Mouse (Mus musculus) urinary bladder, postnatal 10 days (tissue): ENCODE measurements around the gene Ddx54.

Source experiments
- DNase-seq: peaks from one replicate; pipeline ENCODE4 v3.0.0; 2022; ENCODE audit warnings: low spot score

Gene Ddx54

DNA sequence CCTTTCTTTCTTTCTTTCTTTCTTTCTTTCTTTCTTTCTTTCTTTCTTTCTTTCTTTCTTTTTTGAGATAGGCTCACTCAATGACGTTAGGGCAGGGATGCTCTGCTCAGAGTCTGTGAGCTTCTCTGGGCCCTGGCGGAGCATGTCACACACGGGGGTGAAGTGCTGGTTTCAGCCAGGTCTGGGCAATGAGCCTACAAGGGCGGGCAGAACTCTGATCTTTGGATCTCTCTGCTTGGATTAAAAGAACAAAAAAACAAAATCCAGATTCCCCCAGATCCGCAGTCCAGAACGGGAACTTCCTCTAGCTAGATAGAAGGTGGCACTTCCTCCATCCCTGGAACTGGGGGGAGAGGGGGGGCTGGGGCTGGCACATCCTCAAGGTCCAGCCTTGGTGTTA, 33.3 kb downstream of the Ddx54 start:
- DNase-seq: no peak

DNA sequence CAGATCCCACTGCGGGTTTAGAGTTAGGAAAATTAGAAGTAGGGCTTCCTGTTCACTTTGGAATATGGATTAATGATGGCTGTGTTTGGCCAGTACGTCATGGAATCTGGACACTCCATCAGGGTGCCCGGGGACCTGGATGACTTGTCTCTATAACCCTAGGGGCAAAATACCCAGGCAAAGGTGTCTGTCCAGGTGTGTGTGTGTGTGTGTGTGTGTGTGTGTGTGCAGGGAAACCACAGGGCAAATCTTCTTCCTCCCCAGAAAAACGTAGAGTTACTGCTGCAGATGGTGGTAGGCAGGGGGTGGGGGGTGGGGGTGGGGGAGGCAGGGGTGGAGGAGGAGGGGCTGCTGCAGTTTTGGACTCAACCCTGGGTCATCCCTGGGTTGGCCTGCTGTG, 34.8 kb downstream of the Ddx54 start:
- no peak for DNase-seq

DNA sequence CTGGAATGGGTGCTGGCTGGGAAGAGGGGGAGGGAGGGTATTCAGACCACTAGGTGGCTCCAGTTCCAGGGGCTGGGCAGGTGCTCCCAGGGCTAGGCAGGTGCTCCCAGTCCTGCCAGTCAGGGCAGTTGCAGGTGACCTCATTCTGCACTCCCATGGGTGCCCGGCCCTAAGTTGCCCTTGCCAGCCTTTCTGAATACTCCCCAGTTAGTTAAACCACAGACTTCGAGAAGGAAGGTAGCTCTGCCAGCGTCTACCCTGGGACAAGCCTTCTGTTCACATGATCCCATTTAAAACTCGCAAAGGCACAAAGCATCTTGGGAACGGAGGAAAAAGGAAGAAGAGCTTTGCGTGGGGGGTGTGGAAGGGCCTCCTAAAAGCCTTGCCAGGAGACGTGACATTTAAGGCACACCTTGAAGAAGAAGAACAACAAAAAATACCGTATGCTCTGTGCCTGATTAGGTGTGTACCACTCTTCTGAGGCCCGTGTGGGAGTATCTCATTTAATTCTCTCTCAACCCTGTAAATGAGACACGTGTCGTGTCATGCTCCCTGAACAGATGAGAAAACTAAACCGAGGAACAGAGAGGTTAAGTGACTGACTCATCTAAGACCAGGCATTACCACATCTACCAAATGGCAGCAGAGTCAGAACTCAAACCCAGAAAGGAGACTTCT, 35.4 kb downstream of the Ddx54 start:
- DNase-seq: no peak

DNA sequence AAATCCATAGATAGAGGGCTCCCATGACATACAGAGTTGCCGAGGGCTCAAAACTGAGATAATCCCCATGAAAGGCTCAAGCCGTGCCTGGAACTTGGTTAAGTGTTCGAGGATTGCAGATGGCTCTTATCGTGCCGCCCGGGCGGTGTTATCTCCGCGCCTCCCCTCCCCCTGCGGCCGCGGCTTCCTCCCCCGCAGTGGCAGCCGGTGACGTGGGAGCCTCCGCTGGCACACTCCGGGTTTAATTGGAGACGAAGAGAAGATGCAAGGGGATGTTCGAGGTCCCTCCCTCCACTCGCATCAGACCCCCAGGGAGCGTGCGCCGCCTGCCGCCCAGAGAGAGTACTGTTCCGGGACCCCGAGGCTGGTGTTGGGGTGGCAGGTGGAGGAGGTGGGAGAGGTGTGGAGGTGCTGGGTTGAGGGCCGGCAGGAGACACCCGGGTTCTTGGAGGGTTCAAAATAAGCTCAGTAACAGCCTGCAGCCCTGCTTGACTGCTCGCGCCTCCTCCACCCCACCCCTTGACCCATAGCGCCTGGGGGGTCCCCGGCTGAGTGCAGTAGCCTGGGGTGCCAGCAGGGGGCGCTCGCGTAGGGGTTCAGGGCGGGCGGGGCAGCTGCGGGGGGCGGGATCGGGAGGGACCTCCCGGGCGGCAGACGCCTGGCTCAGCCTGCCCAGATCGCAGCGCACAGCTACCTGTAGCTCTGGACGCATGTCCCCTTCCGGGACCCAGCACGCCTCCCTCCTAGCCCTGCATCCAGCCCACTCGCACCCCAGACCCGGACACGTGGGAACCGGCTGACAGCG, 36.2 kb downstream of the Ddx54 start, which contains the start of gene Rasal1:
Gene Rasal1, plus strand, starts transcription at position 244 of the 805 bp plus-strand sequence.
- no peak for DNase-seq

DNA sequence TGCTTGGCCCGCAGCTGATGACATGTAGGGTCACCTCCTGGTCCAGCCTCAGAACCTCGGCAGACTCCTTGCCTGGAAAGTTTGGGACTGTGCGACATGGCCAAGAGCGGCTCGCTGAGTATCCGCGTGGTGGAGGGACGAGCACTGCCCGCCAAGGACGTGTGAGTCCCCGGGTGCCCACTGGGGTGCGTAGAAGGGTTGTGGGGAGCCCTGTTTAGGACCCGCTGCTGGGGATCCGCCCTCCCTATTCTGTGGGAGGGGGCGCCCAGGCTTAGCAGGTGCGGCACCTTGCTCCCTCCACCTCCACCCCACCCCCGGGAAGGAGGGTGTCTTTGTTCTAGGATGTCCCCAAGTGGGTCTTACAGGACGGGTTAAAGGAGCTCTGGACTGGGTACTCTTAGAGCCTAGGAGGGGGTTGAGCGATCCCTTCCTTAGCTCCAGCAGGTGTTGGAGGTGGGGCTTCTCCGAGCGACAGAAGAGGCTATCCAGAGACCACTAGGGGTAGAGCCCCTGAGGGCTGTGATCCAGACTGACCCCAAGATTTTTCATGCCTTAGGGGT, 36.9 kb downstream of the Ddx54 start:
- no peak for DNase-seq

DNA sequence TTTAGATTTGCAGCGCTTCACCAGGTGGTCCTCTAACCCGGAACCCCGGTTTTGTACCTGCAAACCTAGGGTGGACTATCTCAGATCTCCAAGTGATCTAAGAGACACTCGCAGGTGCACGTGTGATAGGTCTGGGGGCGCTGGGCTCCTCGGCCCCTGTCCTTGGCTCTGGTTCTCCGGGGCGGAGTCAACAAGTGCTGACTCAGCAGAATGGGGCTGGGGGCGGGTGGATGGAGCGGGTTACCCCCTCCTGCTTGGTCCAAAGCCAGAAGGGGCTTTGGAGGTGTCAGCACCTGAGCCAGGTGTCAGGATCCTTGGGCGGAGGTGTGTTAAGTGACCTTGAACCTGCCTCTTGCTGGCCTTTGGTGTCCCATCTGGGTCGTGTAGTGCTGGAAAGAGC, 37.4 kb downstream of the Ddx54 start:
- no peak for DNase-seq

DNA sequence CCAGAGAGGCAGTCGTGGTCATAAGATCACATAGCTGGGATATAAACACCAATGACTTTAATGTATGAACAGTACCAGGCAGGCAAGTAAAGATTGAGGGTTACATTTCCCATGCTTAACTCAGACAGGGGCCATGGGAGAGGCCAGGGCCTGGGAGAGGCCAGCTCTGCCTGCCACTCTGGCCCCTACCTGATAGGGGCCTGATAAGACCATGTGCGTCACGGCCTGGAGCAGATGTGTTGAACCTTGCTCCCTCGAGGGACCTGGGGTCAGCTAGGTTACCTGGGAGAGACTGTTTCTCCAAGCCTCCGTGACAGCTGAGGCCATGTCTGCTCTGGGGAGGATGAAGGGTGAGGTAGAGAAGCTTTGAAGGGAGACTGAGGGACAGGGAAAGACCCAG, 38.7 kb downstream of the Ddx54 start:
- no peak for DNase-seq

DNA sequence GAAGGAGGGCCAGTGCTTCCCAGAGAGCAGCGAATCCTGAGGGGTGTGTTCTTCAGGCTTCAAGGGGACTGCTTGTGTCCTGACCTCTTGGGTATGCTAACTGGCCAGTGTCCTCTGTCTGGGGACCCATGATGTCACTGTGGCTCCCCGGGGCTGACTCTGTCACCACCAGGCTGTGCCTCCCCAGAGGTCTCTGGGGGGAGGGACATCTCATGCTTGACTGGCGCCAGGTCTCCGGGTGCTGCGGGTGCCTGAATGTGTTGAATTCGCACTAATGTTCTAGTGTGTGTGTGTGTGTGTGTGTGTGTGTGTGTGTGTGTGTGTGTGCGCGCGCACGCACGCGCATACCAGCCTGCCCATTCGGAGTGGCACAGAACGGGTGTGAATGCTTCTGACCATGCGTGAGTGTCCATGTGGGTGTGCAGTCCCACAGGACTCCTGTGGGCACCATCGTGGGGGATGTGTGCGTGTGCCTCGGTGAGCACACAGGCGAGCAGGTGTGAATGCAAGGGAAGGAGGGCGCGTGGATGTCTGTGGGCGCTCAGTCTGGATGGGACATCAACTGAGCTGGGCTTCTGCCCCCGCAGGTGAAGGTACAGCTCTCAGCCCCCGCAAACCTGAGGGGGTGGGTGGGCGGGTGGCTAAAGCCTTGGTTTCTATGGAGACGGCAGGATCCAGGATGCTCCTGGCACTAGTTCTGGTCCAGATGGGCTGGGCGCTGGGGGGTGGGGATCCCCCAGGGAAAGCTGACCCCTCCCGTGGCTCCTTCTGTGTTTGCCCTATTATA, 40.6 kb downstream of the Ddx54 start:
- DNase-seq: no peak

DNA sequence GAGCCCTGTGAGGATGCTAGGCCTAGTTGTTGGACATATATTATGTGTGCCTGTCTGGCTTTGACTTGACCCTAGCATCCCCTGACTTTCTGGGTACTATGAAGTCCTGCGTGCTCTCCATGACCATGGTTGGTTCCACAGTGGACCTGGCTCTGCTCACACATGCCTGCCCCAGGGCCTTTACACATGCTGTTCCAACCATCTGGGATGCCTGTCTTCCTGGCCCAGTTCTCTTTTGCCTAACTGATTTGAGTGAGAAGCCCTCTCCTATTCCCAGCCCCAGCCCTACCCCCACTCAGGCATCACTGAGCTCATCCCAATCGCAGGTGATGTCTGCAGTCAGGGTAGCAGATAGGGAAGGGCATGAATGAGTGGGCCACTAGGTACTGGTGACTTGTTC, 41.3 kb downstream of the Ddx54 start:
- DNase-seq: no peak

DNA sequence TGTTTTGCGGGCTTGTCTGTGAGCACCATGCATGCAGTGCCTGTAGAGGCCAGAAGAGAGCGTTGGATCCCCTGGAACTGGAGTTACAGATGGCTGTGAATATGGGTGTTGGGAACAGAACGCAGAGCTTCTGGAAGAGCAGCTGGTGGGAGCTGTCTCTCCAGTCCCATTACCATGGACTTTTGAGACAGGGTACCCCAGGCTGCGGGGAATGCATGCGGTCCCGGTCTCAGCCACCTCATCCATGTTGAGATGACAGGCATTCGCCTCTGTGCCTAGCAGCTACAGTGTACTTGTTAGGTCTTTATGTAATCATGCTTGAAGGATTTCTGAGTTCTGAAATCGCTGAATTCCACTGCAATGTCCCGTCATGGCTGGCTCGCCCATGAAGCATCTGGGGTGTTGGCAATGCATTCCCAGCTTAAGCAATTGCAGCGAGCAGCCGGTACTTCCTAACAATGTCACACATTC, 43.8 kb downstream of the Ddx54 start:
- no peak for DNase-seq

DNA sequence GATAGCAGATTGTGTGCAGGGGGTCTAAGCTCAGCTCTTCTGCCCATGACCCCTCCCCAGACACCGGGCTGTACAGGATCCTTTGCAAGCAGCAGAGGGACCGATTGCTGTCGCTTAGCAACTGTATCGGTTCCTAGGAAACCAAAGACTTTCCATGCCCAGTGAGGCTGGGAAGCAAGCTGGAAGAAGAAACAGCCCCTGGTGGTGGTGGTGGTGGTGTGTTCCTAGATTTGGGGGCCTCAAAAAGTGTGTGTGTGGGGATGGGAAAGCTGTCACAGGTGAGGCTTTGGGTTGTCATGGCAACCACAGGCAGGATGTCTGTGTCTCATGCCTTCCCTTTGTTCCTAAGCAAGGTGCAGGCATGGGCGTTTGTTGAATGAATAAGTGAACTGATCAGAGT, 48.3 kb downstream of the Ddx54 start:
- no peak for DNase-seq

DNA sequence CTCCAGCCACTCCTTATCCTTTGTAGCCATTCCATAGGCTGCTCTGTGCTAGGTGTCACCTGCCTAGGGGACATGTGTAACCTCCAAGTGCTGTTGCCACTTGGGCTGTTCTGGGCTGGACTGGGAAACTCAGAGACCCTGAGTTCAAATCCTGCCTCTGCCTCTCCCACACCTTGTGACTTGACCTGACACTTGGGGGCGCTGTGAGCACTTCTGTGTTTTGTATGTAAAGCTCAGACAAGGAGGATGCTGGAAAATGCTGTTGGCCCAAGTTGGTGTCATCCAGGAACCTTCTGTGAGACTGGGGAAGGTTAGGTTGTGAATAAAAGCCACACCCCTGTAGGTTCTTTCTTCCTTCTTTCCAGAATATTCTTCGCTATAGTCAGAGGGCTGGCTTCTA, 52.3 kb downstream of the Ddx54 start:
- DNase-seq: no peak

DNA sequence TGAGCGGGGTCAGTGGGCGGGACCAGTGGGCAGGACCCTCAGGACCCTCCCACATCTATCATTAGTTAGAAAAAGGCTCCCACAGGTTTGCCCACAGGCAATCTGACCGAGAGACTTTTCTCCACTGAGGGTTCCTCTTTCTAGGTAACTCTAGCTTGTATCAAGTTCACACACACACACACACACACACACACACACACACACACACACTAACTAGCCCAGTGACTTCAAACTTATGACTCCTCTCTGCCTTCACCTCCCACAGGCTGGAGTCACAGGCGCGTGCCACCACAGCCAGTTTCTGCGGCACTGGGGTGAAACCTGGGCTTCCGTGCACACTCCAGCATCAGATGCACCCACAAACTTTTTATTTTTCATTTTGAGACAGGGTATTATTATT, 56.2 kb downstream of the Ddx54 start:
- no peak for DNase-seq

DNA sequence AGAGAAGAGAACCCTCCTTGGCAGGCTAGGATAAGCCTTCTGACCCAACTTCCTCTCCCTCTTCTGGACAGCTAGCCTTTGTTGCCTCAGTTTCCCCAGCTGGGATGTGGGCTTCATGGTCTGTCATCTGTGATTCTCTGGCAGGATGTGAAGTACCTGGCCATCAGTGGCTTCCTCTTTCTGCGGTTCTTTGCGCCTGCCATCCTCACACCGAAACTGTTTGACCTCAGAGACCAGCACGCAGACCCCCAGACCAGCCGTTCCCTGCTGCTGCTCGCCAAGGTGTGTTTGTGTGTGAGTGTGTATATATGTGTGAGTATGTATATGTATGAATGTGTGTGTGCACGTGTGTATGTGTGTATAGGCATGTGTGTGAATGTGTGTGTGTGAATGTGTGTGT, 57.6 kb downstream of the Ddx54 start:
- no peak for DNase-seq

DNA sequence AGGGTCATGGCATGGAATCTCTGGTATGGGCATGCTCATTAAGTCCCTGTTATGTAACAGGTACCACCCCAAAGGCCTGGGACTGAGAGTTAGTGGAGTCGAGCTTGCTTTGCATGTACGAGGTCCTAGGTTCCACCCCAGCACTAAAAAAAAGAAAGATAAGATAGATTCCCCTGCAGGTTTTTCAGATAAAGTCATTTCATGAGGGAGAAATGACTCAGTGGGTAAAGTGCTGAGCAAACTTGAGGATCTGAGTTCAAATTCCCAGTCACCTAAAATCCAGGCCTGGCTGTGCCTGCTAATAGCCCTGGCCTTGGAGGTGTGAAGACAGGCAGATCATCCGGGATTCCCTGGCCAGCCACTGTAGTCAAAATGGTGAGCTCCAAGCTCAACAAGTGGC, 59.3 kb downstream of the Ddx54 start:
- DNase-seq: no peak

DNA sequence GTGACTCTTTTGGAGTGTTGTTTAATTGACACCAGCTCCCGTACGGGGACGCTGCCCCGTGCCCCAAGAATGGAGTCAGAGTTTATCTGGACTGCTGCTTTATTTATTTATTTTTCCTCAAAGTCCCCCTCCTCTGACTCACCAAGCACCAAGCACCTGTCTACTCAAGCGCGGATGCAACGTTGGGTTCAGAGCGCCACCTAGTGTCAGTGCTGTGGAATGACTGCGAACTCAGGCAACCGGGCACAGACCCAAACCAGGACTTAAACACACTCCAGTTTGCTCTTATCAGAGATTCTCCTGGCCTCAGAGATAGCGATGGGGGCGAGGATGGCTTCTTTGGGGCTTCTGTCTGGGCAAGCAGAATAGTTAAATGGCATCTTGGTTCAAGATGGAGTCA, 61.1 kb downstream of the Ddx54 start:
- no peak for DNase-seq

DNA sequence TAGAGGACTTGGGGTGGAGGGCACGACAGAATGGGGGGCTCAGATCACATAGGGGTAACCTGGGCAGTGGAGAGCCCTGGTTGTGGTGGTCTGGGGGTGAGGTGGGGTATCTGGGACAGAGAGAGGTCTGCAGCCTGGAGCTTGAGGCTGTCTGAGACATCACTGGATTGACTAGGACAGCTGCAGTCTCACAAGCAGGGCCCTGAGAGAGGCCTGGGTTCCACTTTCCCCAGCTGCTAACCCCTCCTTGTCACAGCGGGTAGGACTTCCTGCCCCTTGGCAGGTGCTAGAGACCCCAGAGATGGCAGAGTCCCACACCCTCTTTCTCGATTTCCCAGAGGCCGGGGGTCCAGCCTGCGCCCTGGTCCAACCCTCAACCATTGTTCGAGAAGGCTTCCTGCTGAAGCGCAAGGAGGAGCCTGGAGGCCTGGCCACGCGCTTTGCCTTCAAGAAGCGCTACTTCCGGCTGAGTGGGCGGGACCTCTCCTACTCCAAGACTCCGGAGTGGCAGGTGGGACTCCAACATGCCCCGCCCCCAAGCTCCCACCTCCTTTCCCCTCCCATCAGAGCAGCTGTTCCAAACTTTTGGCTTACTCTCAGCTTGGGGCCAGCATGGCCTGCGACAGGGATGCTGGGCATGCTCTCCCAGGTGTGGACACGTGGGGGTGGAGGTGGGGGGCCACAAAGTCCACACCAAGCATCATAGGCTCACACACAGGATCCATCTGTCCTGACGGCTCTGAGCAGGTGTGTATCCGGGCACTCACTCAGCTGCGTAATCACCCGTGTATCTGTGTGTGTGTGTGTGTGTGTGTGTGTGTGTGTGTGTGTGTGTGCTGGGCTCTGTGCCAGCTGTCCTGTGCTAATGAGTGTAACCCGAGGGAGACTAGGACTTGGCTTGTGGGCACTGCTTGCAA, 61.9 kb downstream of the Ddx54 start:
- no peak for DNase-seq

DNA sequence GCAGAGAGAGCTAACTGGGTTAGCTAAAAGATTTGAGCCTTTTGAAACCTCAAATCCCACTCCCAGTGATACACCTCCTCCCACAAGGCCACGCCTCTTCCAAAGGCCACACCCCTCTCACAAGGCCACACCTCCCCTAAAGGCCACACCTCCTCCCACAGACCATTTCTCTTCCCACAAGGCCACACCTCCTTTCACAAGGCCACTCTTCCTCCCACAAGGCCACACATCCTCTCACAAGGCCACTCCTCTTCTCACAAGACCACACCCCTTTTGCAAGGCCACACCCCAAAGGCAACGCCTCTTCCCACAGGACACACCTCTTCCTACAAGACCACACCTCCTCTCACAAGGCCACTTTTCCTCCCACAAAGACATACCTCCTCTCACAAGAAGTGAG, 65.0 kb downstream of the Ddx54 start:
- DNase-seq: no peak
